Mouse (Mus musculus): ENCODE data around the gene Olfr304.
"Not testable (repeated sequence)": the region's sequence is repeated elsewhere in the genome, so short reads cannot be mapped to it uniquely, and the experiment has no call there.

Gene Olfr304

GRCm38 (mm10) chr7:86386558-86386957 lies at the start of gene Olfr304:
Olfr304 (minus strand) TSS chr7:86386658.
- no peak for DNase-seq

DNA sequence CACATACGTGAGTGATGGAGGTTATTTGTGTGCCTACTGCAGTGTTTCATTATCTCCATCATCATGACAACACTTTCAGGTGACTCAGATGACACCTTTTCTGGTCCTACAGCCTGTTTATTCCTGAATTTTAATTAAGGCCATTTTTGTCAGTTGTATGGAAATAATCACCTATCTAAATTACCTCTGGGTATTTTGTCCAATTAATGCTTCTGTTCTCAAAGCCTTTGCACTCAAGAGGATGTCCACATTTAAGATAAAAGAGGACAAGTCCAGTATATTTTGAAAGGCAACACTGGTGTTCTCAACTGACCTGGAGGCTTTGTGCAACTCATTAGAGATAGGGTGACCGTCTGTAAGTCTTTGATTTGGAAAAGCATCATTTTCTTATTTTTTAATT lies 17.1 kb upstream of the Olfr304 start, which contains the start of gene Olfr301:
Olfr301 (plus strand) TSS at position 301 of the 400 bp plus-strand sequence.
- DNase-seq: no peak

GRCm38 (mm10) chr7:86397689-86398088 lies 11.2 kb upstream of the Olfr304 start, which contains the start of gene Olfr303:
Olfr303 (minus strand) TSS chr7:86397789.
- DNase-seq: no peak

DNA sequence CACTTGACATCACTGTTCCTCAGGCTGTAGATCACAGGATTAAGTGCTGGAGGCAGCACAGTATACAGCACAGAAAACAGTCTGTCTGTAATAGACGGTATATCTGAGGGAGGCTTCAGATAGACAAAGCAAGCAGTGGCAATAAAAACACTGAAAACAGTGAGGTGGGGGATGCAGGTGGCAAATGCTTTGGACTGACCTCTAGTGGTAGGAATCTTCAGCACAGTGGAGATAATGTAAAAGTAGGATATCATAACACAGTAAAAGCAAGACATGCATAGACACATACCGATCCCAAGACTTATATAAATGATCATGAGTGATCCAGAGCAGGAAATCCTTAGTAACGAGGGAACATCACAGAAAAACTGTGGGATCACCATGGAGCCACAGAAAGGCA lies 689 bp downstream of the Olfr304 start:
- DNase-seq: no peak

GRCm38 (mm10) chr7:86366828-86367227 lies 19.6 kb downstream of the Olfr304 start, which contains the start of gene Olfr305:
Olfr305 (minus strand) TSS chr7:86366928.
- DNase-seq: no peak

DNA sequence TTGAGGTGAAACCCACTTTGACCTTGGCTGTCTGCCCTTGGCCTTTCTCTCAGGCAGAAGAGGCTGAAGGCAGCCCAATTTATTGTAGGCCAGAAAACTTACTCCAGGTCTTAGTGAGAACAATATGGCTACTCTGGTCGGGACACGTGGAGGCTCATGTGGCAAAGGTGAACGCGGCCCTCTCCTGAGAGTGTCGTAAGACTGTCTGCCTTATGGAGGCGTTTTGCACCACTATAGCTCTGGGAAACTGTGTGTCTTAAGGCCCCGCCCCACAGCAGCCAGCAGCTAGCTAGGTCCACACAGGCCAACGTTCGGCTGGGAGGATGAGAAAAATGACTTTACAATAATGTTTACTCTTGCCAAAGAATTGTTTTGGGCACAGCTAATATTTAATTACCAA lies 40.2 kb downstream of the Olfr304 start:
- not testable (repeated sequence) for DNase-seq

DNA sequence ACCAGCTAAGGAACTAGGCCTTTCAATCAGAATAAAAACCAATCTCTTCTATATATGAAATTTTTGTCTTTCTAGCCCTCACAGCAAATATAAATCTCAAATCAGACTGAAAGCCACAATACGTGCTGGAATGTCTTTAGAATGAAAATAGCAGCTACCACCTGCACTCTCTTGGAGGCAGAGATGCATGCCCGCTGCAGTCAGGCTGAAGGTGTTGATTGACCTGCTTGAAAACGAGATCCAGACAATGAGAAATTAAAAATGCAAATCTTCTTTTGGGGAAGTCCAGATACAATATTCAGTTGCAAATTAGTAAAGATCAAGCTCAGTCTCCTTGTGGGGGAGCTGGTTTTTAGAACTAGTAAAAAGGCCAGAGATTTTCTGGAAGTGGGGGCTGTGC lies 42.2 kb downstream of the Olfr304 start:
- no peak for DNase-seq

DNA sequence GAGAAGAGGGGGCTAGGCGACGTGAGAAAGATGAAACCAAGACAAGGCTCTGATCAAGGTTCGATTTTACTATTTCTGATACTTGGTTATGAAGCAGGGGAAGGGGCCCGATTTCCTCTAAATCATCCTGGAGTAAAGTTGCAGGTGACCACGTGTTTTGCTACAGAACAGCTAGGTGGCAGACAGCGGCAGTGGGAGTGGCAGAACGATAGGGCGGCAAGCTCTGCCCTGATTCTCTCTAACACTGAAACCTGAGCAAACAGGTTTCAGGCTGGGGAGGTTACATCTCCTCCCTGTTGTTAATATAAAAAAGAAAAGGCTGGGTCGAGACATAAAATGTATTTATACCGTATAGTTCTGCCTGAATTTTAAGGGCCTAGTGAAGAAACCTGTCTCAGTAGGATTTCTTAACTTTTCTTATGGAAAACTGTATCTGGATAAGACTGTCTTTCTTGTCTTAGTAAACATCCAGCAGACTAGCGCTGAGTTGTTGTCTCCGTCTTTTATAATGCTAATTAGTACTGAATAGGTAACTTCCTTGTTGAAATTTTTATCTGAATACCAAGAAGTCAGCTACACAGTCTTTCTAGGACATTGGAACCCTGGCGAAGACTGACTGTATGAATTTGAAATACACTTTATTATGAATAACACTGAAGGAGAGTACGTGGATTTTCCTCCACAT lies 43.4 kb downstream of the Olfr304 start:
- DNase-seq: no peak

- no peak for DNase-seq
Observed at GRCm38 (mm10) chr7:86337486-86337885, 49.0 kb downstream of the Olfr304 start, which contains the start of gene Olfr307. Olfr307 (minus strand) TSS chr7:86337586.

Data from lung, postnatal 10 days (tissue).